Mouse (Mus musculus) cerebellum, adult 9-11 months (tissue): Measurements from ENCODE around the gene Trpm3.

Experiments
- DNase-seq: peaks from one replicate; pipeline ENCODE4 v3.0.0; 2022

Gene Trpm3

DNA sequence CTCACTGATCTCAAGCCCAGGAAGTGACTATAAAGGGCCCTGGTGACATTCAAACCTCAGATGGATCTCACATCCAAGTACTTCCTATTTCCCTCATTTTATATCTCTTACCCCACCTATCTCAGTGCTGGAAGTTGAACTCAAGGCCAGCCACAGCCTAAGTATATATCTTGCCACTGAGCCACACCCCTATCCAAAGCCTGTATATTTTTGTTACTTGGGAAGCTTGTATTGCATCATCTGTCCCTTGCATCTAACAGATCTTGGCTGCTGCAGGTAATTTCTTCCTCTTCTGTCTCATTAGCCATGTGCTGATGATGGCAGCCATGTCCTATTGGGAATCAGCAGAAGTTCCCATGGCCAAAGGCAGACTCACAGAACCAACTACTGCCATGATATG is 904.9 kb downstream of the Trpm3 start:
- no peak for DNase-seq
